Mouse (Mus musculus) MEL (cell line): Measurements from ENCODE around the gene Naa10. TPM values are rescaled to one million over a fixed set of nuclear protein-coding genes. Genes with fewer than 3 reads are reported as not detected.

Experiments used
- DNase-seq: peaks from one replicate; pipeline ENCODE4 v3.0.0; 2011; ENCODE audit warnings: low read depth, low spot score
- H3K27ac ChIP-seq: 2 replicates; pipeline ENCODE4 v1.5.1; 2012; ENCODE audit warnings: low read depth, mild to moderate bottlenecking, control low read depth, low read length, moderate library complexity; ENCODE audit not compliant: control insufficient read depth
- H3K27me3 ChIP-seq, 2 experiments: fragments of 150-350 bp in 1 of 2; sonication (generic) in 1 of 2; 2 replicates each; pipeline ENCODE4 v1.6.1; 2012; ENCODE audit warnings: low read length in 2 of 2, mild to moderate bottlenecking in 2 of 2, improper control_type of control experiment in 1 of 2, moderate library complexity in 1 of 2; ENCODE audit not compliant: insufficient read depth in 2 of 2, control insufficient read depth in 1 of 2
- H3K36me3 ChIP-seq, 2 experiments: 2 replicates each; pipeline ENCODE4 v1.6.1; 2012 to 2014; ENCODE audit warnings: low read length in 2 of 2, improper control_type of control experiment in 1 of 2, inconsistent platforms in 1 of 2, mild to moderate bottlenecking in 1 of 2; ENCODE audit not compliant: insufficient read depth in 2 of 2, control insufficient read depth in 1 of 2
- H3K4me1 ChIP-seq, 2 experiments: fragments of 150-350 bp in 1 of 2; sonication (generic) in 1 of 2; 2 replicates each; pipeline ENCODE4 v1.6.1; 2012; ENCODE audit warnings: low read length in 2 of 2, improper control_type of control experiment in 1 of 2, mild to moderate bottlenecking in 1 of 2; ENCODE audit not compliant: insufficient read depth in 2 of 2, control insufficient read depth in 1 of 2
- H3K4me3 ChIP-seq, 2 experiments: fragments of 150-350 bp in 1 of 2; sonication (generic) in 1 of 2; 2 replicates each; pipeline ENCODE4 v1.5.1; 2012; ENCODE audit warnings: low read depth in 2 of 2, low read length in 2 of 2, mild to moderate bottlenecking in 2 of 2, moderate library complexity in 2 of 2, control low read depth in 1 of 2, improper control_type of control experiment in 1 of 2; ENCODE audit not compliant: control insufficient read depth in 1 of 2, insufficient read depth in 1 of 2
- H3K79me2 ChIP-seq: 2 replicates; pipeline ENCODE4 v1.6.1; 2012; ENCODE audit warnings: mild to moderate bottlenecking, low read length, moderate library complexity; ENCODE audit not compliant: control insufficient read depth, poor library complexity, insufficient read depth
- H3K9ac ChIP-seq: 2 replicates; pipeline ENCODE4 v1.6.1; 2012; ENCODE audit warnings: low read depth, mild to moderate bottlenecking, control low read depth, low read length, moderate library complexity; ENCODE audit not compliant: control insufficient read depth, poor library complexity, severe bottlenecking
- H3K9me3 ChIP-seq: fragments of 150-350 bp; sonication (generic); replicated peaks from 2 replicates; pipeline ENCODE4 v1.6.1; 2012; ENCODE audit warnings: mild to moderate bottlenecking, low read length, improper control_type of control experiment, moderate library complexity; ENCODE audit not compliant: insufficient read depth
- CHD1 ChIP-seq: IDR thresholded peaks from 2 replicates; pipeline ENCODE4 v1.6.1; 2012; ENCODE audit warnings: low read depth, mild to moderate bottlenecking, inconsistent platforms, low read length, improper control_type of control experiment
- E2F4 ChIP-seq: IDR thresholded peaks from 2 replicates; pipeline ENCODE4 v1.6.1; 2011; ENCODE audit warnings: low read depth, low read length, improper control_type of control experiment, borderline replicate concordance
- ELF1 ChIP-seq: IDR thresholded peaks from 2 replicates; pipeline ENCODE4 v1.6.1; 2014; ENCODE audit warnings: low read depth, mild to moderate bottlenecking, inconsistent platforms, low read length, improper control_type of control experiment, moderate library complexity
- EP300 ChIP-seq, 2 experiments: IDR thresholded peaks; 2 replicates each; pipeline ENCODE4 v1.6.1; 2011; ENCODE audit warnings: improper control_type of control experiment in 2 of 2, low read length in 2 of 2, low read depth in 1 of 2, mild to moderate bottlenecking in 1 of 2
- ETS1 ChIP-seq: IDR thresholded peaks from 2 replicates; pipeline ENCODE4 v1.6.1; 2012; ENCODE audit warnings: low read depth, mild to moderate bottlenecking, inconsistent platforms, low read length, improper control_type of control experiment, moderate library complexity
- GATA1 ChIP-seq: IDR thresholded peaks from 2 replicates; pipeline ENCODE4 v1.6.1; 2011; ENCODE audit warnings: low read depth, low read length, improper control_type of control experiment
- HCFC1 ChIP-seq: IDR thresholded peaks from 2 replicates; pipeline ENCODE4 v1.6.1; 2012; ENCODE audit warnings: low read depth, mild to moderate bottlenecking, inconsistent platforms, low read length, improper control_type of control experiment, moderate library complexity
- MAZ ChIP-seq: IDR thresholded peaks from 2 replicates; pipeline ENCODE4 v1.6.1; 2012; ENCODE audit warnings: low read depth, mild to moderate bottlenecking, inconsistent platforms, low read length, improper control_type of control experiment
- MXI1 ChIP-seq: IDR thresholded peaks from 2 replicates; pipeline ENCODE4 v1.6.1; 2011; ENCODE audit warnings: mild to moderate bottlenecking, low read depth, low read length, improper control_type of control experiment
- MYB ChIP-seq: IDR thresholded peaks from 2 replicates; pipeline ENCODE4 v1.6.1; 2011; ENCODE audit warnings: mild to moderate bottlenecking, low read depth, low read length, improper control_type of control experiment
- MYC ChIP-seq: IDR thresholded peaks from 2 replicates; pipeline ENCODE4 v1.6.1; 2011; ENCODE audit warnings: low read depth, mild to moderate bottlenecking, low read length, improper control_type of control experiment, moderate library complexity
- NELFE ChIP-seq: IDR thresholded peaks from 2 replicates; pipeline ENCODE4 v1.6.1; 2011; ENCODE audit warnings: low read depth, low read length, improper control_type of control experiment
- POLR2A ChIP-seq, 2 experiments: IDR thresholded peaks; 2 replicates each; pipeline ENCODE4 v1.6.1; 2011 to 2012; ENCODE audit warnings: low read length in 2 of 2, mild to moderate bottlenecking in 2 of 2, control low read depth in 1 of 2, improper control_type of control experiment in 1 of 2, low read depth in 1 of 2, moderate library complexity in 1 of 2; ENCODE audit not compliant: control insufficient read depth in 1 of 2, insufficient read depth in 1 of 2, poor library complexity in 1 of 2
- SIN3A ChIP-seq: IDR thresholded peaks from 2 replicates; pipeline ENCODE4 v1.6.1; 2012; ENCODE audit warnings: low read length, improper control_type of control experiment, inconsistent platforms
- TCF12 ChIP-seq: IDR thresholded peaks from 2 replicates; pipeline ENCODE4 v1.6.1; 2014; ENCODE audit warnings: low read depth, mild to moderate bottlenecking, inconsistent platforms, low read length, improper control_type of control experiment, moderate library complexity
- USF2 ChIP-seq, 2 experiments: IDR thresholded peaks; 2 replicates each; pipeline ENCODE4 v1.6.1; 2011 to 2012; ENCODE audit warnings: improper control_type of control experiment in 2 of 2, low read length in 2 of 2, borderline replicate concordance in 1 of 2, inconsistent platforms in 1 of 2, low read depth in 1 of 2, mild to moderate bottlenecking in 1 of 2; ENCODE audit not compliant: insufficient read depth in 1 of 2
- ZMIZ1 ChIP-seq: IDR thresholded peaks from 2 replicates; pipeline ENCODE4 v1.6.1; 2012; ENCODE audit warnings: low read depth, mild to moderate bottlenecking, inconsistent platforms, low read length, improper control_type of control experiment, moderate library complexity
- polyA plus RNA-seq, 2 experiments: library from polyadenylated mRNA; stranded (reverse) in 1 of 2; unstranded in 1 of 2; fragments of >175 nt in 1 of 2; fragments of >200 nt in 1 of 2; gene quantifications; 2 replicates each; pipeline versions ENCODE4 v1.2.1 to v1.2.4; 2012; ENCODE audit warnings: low replicate concordance in 2 of 2, low read depth in 1 of 2; ENCODE audit not compliant: insufficient read length in 2 of 2, insufficient read depth in 1 of 2, missing spikeins in 1 of 2
- total RNA-seq: library from RNA; depleted of rRNA; stranded (reverse); fragments of 300-350 nt; gene quantifications from 2 replicates; pipeline ENCODE4 v1.2.3, GENCODE M21; 2012

Gene Naa10
- total and polyA plus RNA-seq, 3 experiments: 174 to 417 (median 253) TPM

DNA sequence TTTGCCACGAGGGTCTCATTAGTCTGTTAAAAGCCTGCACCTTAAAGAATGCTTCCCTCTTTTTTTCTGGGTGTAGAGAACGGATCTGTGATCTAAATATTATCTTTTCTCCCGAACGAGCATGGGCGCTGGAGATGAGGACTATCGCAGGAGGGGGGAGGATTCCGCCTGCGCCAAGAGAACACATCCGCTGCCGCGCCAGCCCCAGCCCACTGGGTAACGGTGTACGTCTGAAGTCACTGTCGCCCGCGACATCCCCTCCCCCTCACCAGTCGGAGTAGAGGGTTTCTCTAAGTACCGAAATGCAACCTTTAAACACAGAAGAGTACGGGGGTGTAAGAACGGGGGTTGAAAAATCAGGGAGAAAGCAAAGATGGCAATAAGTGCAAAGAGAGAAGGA lies 43.6 kb upstream of the Naa10 start:
- H3K27ac ChIP-seq: peak overlapping the region; percentile 94
- TF ChIP-seq CHD1 (no peak), MAZ (peak; percentile 37; the same call in 1 of the 2 replicates), MYB (no peak), ELF1 (no peak), POLR2A (IDR thresholded peaks at IDR 0.05; ENCODE audit: control insufficient read depth in 1 of 2, insufficient read depth in 1 of 2, low read depth in 1 of 2, low read length in 2 of 2, poor library complexity in 1 of 2) (0 out of 4 replicates have a peak, but pooled peaks of 1 of the 2 experiments have one; percentile 24), HCFC1 (peak; percentile 52; the same call in 1 of the 2 replicates), ZMIZ1 (no peak), TCF12 (0 out of 2 replicates have a peak, but pooled peaks have one; percentile 19), EP300 (IDR thresholded peaks at IDR 0.05; ENCODE audit: low read depth in 1 of 2, low read length in 2 of 2) (peak in 1 of 2 experiments; percentile 36; a peak in 1 of 4 replicates), NELFE (no peak), SIN3A (peak; percentile 52), GATA1 (no peak), MXI1 (peak; percentile 55), USF2 (IDR thresholded peaks at IDR 0.05; ENCODE audit: borderline replicate concordance in 1 of 2, insufficient read depth in 1 of 2, low read depth in 1 of 2, low read length in 2 of 2) (no peak)
- H3K4me1 ChIP-seq: peaks cover 3 to 26% of the 10 kb centered on the region in 2 experiments; a peak in 3 of 4 replicates
- H3K36me3 ChIP-seq: peaks cover 0 to 38% of the 10 kb centered on the region in 2 experiments; a peak in 2 of 4 replicates
- no peaks in the 10 kb centered on the region for H3K27me3 ChIP-seq
- peak; percentile 69 for DNase-seq
- H3K9ac ChIP-seq: peak overlapping the region; percentile 97
- H3K9me3 ChIP-seq: no peaks in the 10 kb centered on the region
- peak overlapping the region; percentile 87 to 91 for H3K4me3 ChIP-seq
- peaks cover 61% of the 10 kb centered on the region for H3K79me2 ChIP-seq

GRCm38 (mm10) chrX:73964363-73964762 lies 42.6 kb upstream of the Naa10 start:
- H3K27ac ChIP-seq: peak overlapping the region; percentile 35; the same call in 1 of the 2 replicates
- no peak for TF ChIP-seq MYC
- peak in 1 of 2 experiments; percentile 31; a peak in 1 of 4 replicates for TF ChIP-seq POLR2A (IDR thresholded peaks at IDR 0.05; ENCODE audit: control insufficient read depth in 1 of 2, insufficient read depth in 1 of 2, low read depth in 1 of 2, low read length in 2 of 2, poor library complexity in 1 of 2)
- no peak for TF ChIP-seq ELF1
- no peak for TF ChIP-seq E2F4
- no peak for TF ChIP-seq ZMIZ1
- no peak for TF ChIP-seq MXI1
- no peak for TF ChIP-seq ETS1
- peaks cover 0 to 31% of the 10 kb centered on the region in 2 experiments; a peak in 3 of 4 replicates for H3K36me3 ChIP-seq
- H3K4me3 ChIP-seq: peak overlapping the region; percentile 87 to 91
- peaks cover 2 to 24% of the 10 kb centered on the region in 2 experiments; a peak in 3 of 4 replicates for H3K4me1 ChIP-seq
- no peaks in the 10 kb centered on the region for H3K27me3 ChIP-seq
- H3K9ac ChIP-seq: peak overlapping the region; percentile 97
- peaks cover 66% of the 10 kb centered on the region for H3K79me2 ChIP-seq
- no peaks in the 10 kb centered on the region for H3K9me3 ChIP-seq
- peak; percentile 55 for DNase-seq
